Mouse (Mus musculus) left cerebral cortex, postnatal 25 days (tissue): ENCODE results near the gene Hkdc1. TPM values are rescaled to one million over a fixed set of nuclear protein-coding genes. Genes with fewer than 3 reads are reported as not detected.
"Not testable (repeated sequence)": the region's sequence is repeated elsewhere in the genome, so short reads cannot be mapped to it uniquely, and the experiment has no call there.

Experiments used
- DNase-seq, 2 experiments: peaks; one replicate each; pipeline ENCODE4 v3.0.0; 2022; ENCODE audit warnings: low spot score in 2 of 2, mixed read lengths in 1 of 2
- intact Hi-C: fragments of 180-260 bp; cut with DNase I; formaldehyde crosslinking; loops from one replicate; pipeline ENCODE4 v1.15.1; 2025
- total RNA-seq, 2 experiments: library from RNA; stranded (reverse); gene quantifications; 2 replicates each; pipeline ENCODE4 v1.2.3; 2021

The Hkdc1 gene
- total RNA-seq: 10 to 100 TPM; 12.9 to 13.3 TPM

DNA sequence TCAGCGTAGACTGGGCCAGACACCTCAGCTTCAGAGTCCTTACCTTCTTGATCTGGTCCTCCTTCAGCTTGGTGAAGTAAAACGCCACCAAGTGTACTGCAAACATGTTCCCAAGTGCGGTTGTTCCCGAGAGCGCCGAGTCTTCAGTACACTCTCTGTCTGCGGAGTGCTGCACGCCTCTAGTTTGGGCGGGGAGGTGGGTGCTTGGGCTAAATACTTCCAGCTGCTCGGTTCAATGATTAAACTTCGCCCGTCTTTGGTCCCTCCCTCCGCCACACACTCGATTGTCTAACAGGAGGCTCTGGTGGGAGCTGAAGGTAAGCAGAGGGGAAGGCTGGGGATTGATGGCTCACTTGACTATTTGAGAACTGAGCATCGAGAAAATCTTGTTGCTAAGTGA, at the start of gene Hkdc1:
Hkdc1 (minus strand) TSS at position 237 of the 400 bp plus-strand sequence.
- intact Hi-C loops: no loop called here
- no peak for DNase-seq

DNA sequence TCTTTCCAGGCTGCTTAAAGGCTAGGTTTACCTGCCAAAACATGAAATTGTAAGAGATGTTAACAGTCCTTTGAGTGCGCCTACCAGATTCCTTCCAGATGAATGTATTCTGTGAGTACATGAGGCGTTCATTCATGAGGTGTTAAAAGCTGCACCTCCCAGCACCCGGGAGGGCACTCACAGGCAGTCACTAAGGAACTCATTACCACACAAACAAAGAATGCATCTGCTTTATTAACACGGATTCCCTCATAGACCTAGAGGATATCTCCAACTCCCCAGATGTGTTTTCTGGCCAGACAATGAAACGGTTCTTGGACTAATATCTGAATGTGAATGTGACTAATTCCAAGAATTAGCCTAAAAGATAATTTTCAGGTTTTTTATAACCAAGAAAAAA, 48.8 kb upstream of the Hkdc1 start:
- no peak for DNase-seq
- intact Hi-C loops: no loop called here

DNA sequence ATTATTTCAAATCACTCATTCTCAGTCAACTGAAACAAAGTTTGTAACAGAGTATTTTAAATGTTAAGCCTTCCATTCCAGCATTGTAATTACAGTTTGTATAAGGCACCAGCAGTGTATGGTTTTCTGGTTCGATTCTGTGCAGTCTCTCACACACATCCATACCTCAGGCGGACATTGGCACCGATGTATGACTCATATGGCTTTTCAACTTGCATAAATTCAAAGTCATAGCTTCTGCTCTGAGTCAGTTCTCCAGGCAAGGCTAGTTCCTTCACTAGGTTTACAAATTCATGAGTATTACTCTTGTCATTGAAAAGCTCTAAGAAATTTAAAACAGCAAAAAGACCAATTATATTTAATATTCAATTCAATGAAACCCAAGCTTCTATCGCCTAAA, 47.4 kb upstream of the Hkdc1 start:
- intact Hi-C loops: no loop called here
- DNase-seq: no peak

- intact Hi-C loops: no loop called here
- no peak for DNase-seq
Observed at GRCm38 (mm10) chr10:62461321-62461720, 39.0 kb upstream of the Hkdc1 start.

- intact Hi-C loops, DNase-seq: not testable (repeated sequence)
Observed at GRCm38 (mm10) chr10:62452001-62452400, 29.7 kb upstream of the Hkdc1 start.

DNA sequence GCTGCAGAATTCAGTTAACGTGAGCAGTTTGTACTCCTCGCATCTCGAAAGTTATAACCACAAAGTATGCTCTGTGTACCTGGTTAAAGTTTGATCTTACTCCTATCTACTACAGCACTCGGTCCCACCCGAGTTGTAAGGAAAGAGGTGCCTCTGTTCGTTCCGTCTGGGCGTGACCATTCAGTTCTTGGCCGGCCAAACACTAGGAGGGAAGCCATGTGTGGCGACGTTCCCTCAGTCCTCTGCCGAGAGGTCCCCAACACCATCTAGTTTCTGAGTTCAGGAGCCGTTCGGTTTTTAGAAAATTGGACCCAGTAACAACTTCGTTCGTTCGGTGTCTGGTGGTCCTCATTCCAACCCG, 28.0 kb upstream of the Hkdc1 start:
- intact Hi-C loops: loop anchor here (2.0 kb wide), 1 partner anchor 37 kb away; the partner anchor contains the start of gene Vps26a
- no peak for DNase-seq

DNA sequence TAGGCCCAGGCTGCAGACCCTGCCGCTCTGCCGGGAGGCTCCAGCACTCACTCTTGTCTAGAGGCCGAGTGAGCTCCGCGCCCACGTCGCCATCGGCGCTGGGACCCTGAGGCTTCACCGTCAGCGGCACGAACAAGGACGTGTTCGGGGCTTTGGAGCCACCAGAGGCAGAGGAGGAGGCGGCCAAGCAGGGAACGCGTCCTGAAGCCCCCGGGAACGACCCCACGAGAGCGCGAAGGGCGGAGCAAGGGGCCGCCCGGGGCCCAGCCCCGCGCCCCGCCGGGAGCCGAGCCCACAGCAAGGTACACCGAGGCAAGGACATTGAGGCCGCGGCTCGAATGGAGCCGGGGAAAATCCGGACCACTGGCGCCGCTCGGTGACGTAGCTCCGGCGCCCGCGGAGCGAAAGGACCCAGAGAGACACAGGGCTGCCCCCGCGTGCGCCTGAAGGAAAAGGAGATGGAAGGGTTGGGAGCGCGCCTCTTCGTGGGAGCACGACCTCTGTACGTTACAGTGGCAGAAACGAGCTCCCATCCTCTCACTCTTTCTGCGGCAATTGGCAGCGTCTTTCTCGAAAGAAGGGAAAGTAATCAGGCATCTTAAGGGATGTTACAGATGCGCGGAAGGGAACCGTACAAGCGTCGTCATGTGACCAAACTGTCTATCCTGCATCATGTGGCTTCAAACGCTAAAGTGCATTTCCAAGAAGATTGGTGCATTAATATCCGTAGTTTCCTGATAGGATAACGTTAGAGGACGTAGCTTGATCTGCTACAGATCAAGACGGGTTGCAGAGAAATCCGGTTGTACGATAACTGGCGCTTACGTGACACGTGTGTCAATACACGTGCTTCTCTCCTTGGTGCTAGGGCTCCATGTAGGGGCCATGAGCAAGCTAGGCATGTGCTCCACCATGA, 27.3 kb upstream of the Hkdc1 start, which contains the start of the genes 4930507D05Rik and Supv3l1:
4930507D05Rik (plus strand) TSS at position 126 of the 916 bp plus-strand sequence.
Supv3l1 (minus strand) TSS at position 375 of the 916 bp plus-strand sequence.
- DNase-seq: peak; percentile 92 to 94
- intact Hi-C loops: loop anchor here (1.0 to 2.0 kb wide), 2 partner anchors 37 to 109 kb away; partner anchors contain the start of gene Vps26a

GRCm38 (mm10) chr10:62430427-62430826, 8.1 kb upstream of the Hkdc1 start:
- no peak for DNase-seq
- intact Hi-C loops: loop anchor here (10.0 kb wide), 1 partner anchor 354 kb away; no protein-coding TSS in a partner anchor

DNA sequence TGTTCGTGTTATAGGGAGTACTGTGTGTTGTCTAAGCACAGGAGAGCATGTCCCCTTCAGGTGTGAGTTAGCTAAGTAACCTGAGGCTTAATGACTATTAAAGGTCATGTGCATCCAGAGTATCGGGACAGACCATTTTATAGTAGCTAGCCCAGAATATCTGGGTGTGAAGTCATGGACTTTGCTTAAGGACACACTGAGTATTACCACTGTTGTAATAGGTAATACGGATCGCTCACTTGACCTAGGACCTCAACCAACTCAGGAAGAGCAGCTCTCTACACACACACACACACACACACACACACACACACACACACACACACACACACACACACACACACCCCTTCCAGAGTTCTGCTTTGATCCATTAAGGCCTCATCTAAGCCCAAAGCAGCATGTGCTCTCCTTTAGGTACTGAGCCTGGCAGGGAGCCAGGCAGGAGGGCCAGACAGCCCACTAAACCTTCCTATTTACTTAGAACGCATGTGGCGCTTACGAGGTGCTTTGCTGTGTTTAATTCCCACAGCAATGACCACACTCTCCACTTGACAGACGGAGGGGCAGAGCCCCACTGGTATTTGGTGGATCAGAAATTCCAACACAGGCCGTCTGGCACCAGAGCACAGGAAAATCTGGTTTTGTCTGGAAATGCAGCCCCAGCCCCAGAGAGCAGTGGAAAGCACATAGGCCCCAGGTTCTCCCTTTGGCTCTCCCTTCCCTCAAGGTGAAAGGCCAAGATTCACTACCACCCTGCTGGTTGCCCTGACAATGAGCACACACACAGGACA, 3.0 kb upstream of the Hkdc1 start:
- intact Hi-C loops: no loop called here
- no peak for DNase-seq

GRCm38 (mm10) chr10:62421127-62421526, 1.2 kb downstream of the Hkdc1 start:
- no peak for DNase-seq
- intact Hi-C loops: no loop called here

- DNase-seq: no peak
- intact Hi-C loops: no loop called here
Observed at GRCm38 (mm10) chr10:62420399-62420798, 1.9 kb downstream of the Hkdc1 start.

DNA sequence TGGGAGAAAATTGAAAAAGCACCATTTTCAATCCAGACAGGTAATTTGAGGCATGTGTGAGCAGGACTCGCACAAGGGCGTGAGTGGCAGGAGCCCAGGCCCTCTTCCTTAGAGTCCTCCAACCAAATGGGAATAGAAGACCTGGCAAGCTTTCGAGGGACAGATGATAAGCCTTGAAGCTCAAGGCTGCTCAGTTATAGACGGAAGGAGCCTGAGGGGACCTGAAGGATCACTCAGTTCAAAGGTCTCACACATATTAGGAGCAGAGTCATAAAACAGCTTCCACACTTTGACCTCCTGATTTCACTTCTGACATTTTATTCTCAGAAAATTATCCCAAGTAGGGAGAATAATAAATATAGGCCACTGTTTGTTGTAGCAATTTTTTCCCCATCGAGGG, 2.9 kb downstream of the Hkdc1 start:
- intact Hi-C loops: no loop called here

DNA sequence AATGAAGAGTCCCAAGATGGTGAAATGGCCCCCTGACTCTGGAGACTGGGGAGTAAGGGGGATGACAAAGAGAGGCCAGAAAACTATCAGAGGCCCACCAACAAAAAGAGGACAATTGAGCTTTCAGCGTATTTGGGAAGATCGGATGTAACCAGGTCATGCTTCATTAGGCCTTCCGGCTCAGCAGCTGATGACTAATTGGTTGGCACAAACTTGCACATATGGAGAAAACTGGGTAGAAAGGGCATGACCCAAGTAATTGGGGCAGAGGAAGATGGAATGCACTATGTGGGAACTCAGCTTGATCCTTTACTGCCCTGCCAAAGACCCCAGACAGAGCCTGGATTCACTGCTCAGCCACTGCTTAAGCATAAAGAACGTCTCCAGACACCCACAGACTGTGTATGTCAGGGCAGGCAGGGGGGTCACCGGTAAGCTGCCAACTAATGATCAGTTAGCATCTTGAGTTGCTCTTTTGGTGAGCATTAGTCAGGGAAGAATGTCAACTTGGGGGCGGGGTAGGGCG, 3.4 kb downstream of the Hkdc1 start:
- intact Hi-C loops: no loop called here

More for the DNA sequence above, 2.9 kb downstream of the Hkdc1 start:
- DNase-seq: no peak

DNA sequence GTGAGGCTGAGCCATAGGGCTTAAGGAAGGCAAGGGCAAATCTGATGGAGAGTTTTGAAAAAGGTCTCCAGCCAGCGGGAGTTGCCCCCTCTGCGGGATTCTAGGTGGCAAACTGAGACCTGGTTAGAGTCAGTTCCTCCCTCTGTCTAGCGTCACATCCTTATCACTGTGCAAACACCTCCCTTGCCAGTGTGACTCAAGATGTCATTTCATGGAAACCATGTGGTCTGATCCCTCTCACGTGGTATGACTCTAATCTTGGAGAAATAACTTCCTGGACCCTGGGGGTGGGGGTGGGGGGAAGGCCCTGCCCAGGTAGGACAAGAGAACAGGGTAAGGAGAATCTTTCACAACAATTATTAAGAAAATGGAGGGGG, 8.7 kb downstream of the Hkdc1 start:
- no peak for DNase-seq
- intact Hi-C loops: no loop called here

More for the DNA sequence above, 3.4 kb downstream of the Hkdc1 start:
- no peak for DNase-seq

DNA sequence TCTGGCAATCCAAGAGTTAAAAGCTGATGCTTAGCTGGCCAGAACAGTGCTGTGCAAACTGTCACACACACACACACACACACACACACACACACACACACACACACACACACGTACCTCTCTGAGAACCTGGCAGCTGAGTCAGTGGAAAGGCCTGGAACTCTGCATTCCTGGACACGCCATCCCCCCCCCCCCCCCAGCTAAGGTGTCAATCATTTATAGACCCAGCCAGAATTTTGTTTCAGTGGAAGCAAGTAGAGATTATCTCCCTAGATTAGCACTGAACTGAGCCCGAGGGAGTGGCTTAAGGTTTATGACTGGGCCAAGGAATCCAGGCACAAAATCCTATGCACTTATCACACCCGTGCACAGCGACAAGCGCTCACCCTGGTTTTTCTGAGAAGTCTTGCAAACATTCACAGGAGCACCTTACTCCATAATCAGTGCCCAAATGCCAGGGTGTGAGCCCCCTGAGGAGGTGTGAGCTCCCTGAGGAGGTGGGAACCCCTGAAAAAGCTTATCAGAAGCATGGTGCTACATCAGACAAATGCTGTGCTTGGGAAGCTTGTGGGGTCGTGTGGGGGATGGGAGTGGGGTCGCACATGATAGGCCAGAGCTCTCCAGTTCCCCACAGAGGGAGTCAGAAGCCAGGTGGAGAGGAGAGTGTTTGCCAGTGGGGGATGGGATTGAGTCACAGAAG, 9.2 kb downstream of the Hkdc1 start:
- DNase-seq: no peak
- intact Hi-C loops: no loop called here

GRCm38 (mm10) chr10:62411431-62412410, 10.6 kb downstream of the Hkdc1 start:
- peak; percentile 23 to 76 for DNase-seq
- intact Hi-C loops: loop anchor here (2.0 kb wide), 2 partner anchors 71 to 137 kb away; no protein-coding TSS in a partner anchor

GRCm38 (mm10) chr10:62410943-62411342, 11.3 kb downstream of the Hkdc1 start:
- intact Hi-C loops: loop anchor here (2.0 kb wide), 2 partner anchors 70 to 136 kb away; no protein-coding TSS in a partner anchor
- DNase-seq: peak; percentile 42 to 86

DNA sequence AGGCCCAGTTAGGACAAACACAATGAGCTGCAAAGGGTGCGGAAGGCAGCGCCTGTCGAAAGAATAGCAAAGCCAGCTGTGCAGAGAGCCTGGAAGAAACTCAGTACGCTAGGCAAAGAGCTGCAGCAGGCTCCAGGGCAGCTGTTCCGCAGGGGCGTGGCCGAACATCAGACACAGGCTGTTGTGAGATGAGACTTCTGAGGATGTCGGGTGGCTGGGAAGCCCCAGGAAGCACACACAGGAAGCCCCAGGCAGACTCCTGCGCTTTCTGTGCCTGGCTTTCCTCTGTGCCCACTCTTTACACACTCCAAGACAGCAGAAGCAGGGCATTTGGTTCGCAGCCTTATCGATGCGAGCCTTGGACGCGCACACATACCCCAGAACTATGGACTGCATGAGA, 17.4 kb downstream of the Hkdc1 start:
- peak in 1 of 2 experiments; percentile 11 for DNase-seq
- intact Hi-C loops: no loop called here
